Mouse (Mus musculus): Measurements from ENCODE around the gene Arrdc5. TPM values are rescaled to one million over a fixed set of nuclear protein-coding genes. Genes with fewer than 3 reads are reported as not detected.

Gene Arrdc5
- total RNA-seq, 2 experiments from 2014 or later, result not detected

- DNase-seq, result peak; percentile 5
These were observed 45.4 kb downstream of the Arrdc5 start for GRCm38 (mm10) chr17:56254695-56255094.

- DNase-seq, result no peak
These were observed 48.8 kb downstream of the Arrdc5 start for GRCm38 (mm10) chr17:56251136-56251829.

DNA sequence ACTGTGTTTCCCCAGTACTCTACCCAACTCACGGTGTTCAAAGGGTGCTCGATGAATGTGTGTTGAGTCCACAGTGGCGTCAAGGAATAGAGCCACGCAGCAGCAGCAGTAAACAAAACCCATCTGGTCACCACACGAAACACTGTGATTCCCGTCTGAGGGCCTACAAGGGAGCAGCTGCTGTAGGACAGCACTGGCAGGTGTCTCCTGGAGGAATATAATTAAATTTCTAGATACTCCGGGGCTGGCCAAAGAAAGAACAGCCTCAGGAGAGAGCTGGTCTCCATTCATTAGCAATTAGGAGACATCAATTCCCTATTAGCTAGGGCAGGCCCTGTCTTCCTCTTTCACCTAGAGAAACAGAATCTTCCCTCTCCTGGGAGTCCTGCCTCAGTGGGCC, 54.5 kb downstream of the Arrdc5 start:
- no peak for DNase-seq

Other genes starting within 250 kb of the Arrdc5 start
- gene Ubxn6, start 225.3 kb downstream of the Arrdc5 start, total RNA-seq (2021), result 10 to 100 TPM; 42.7 to 46.1 TPM
- gene Hdgfl2, start 220.7 kb downstream of the Arrdc5 start, total RNA-seq (2021), result 10 to 100 TPM; 21.5 to 24.2 TPM
- gene Plin4, start 190.5 kb downstream of the Arrdc5 start, total RNA-seq (2021), result 100 to 1,000 TPM; 177 to 234 TPM
- gene Plin5, start 182.7 kb downstream of the Arrdc5 start, total RNA-seq (2021), result 10 to 100 TPM; 27.7 to 29.0 TPM
- gene Lrg1, start 178.3 kb downstream of the Arrdc5 start, total RNA-seq (2021), result 10 to 100 TPM; 13.4 to 24.9 TPM
- 1 to 10 TPM; 1.9 to 4.2 TPM for gene Sema6b, start 159.9 kb downstream of the Arrdc5 start, total RNA-seq (2021)
- under 1 TPM; 0.64 to 0.78 TPM for gene Tnfaip8l1, start 137.8 kb downstream of the Arrdc5 start, total RNA-seq (2021)
- 10 to 100 TPM; 20.3 to 21.7 TPM for gene Mydgf, start 116.4 kb downstream of the Arrdc5 start, total RNA-seq (2021)
- gene Dpp9, start 81.4 kb downstream of the Arrdc5 start, total RNA-seq (2021), result 10 to 100 TPM; 27.1 to 31.8 TPM
- 100 to 1,000 TPM; 133 to 135 TPM for gene Fem1a, start 43.5 kb downstream of the Arrdc5 start, total RNA-seq (2021)
- 1 to 10 TPM; 2.8 to 3.0 TPM for gene Ticam1, start 23.5 kb downstream of the Arrdc5 start, total RNA-seq (2021)
- gene Plin3, start 7.4 kb downstream of the Arrdc5 start, total RNA-seq (2021), result 10 to 100 TPM; 35.3 to 39.1 TPM
- gene Uhrf1, start 3.0 kb upstream of the Arrdc5 start, total RNA-seq (2021), result 1 to 10 TPM; 2.6 to 2.7 TPM
- gene Kdm4b, start 25.8 kb upstream of the Arrdc5 start, total RNA-seq (2021), result 10 to 100 TPM; 21.5 to 22.6 TPM
- 10 to 100 TPM; 37.7 to 39.6 TPM for gene Ptprs, start 176.2 kb upstream of the Arrdc5 start, total RNA-seq (2021)
- gene Znrf4, start 212.1 kb upstream of the Arrdc5 start, total RNA-seq (2021), result not detected

Measured in gastrocnemius, postnatal 25 days (tissue).